In genomic region chr8:116482738-116483137, GRCm38 (mm10) we compare ENCODE assay signal across 26 mouse cellular contexts. TPM values are rescaled to one million over a fixed set of nuclear protein-coding genes. Genes with fewer than 3 reads are reported as not detected.
"Had no signal": no experiment of that assay in that cellular context is flagged by ENCODE, and none has a peak within 500 bp of the region (broad histone marks: within the 10 kb centered on the region; RNA-seq: fewer than 3 reads in every experiment).

No protein-coding gene starts in this region.

- H3K27me3 ChIP-seq: heart, embryonic 12.5 days; hindbrain, embryonic 13.5 days; hindbrain, embryonic 15.5 days; kidney, embryonic 15.5 days; limb, embryonic 15.5 days; liver, embryonic 12.5 days had no signal

- ATAC-seq: hindbrain, postnatal 0 days; intestine, embryonic 16.5 days; liver, embryonic 12.5 days had no signal

- H3K9ac ChIP-seq: heart, embryonic 12.5 days; hindbrain, embryonic 13.5 days; hindbrain, embryonic 15.5 days; kidney, embryonic 15.5 days; limb, embryonic 13.5 days; limb, embryonic 15.5 days; liver, embryonic 12.5 days; liver, embryonic 14.5 days had no signal

- H3K4me1 ChIP-seq: heart, embryonic 10.5 days; heart, embryonic 12.5 days; hindbrain, embryonic 13.5 days; hindbrain, embryonic 15.5 days; limb, embryonic 13.5 days; limb, embryonic 15.5 days; liver, embryonic 12.5 days had no signal

- H3K36me3 ChIP-seq: heart, embryonic 10.5 days; heart, embryonic 12.5 days; hindbrain, embryonic 13.5 days; hindbrain, embryonic 15.5 days; kidney, embryonic 15.5 days; limb, embryonic 13.5 days; limb, embryonic 15.5 days; liver, embryonic 12.5 days had no signal

- H3K9me3 ChIP-seq: heart, embryonic 10.5 days; heart, embryonic 12.5 days; hindbrain, embryonic 13.5 days; hindbrain, embryonic 15.5 days; kidney, embryonic 15.5 days; limb, embryonic 13.5 days; limb, embryonic 15.5 days; liver, embryonic 12.5 days had no signal

- DNase-seq: gastrocnemius, postnatal 14 days; gastrocnemius, postnatal 36 days; heart, adult 18-20 months; heart, postnatal 10 days; kidney, adult 18-20 months; kidney, adult 9 months; kidney, postnatal 14 days; kidney, postnatal 36 days; layer of hippocampus, adult 9-11 months; layer of hippocampus, postnatal 36 days; left cerebral cortex, postnatal 4 days had no signal

- H3K27ac ChIP-seq: heart, embryonic 10.5 days; hindbrain, embryonic 13.5 days; hindbrain, embryonic 15.5 days; hindbrain, postnatal 0 days; kidney, embryonic 15.5 days; limb, embryonic 13.5 days; limb, embryonic 15.5 days; liver, embryonic 12.5 days; liver, embryonic 14.5 days had no signal

- H3K4me3 ChIP-seq: heart, embryonic 10.5 days; heart, embryonic 12.5 days; hindbrain, embryonic 13.5 days; hindbrain, embryonic 15.5 days; kidney, embryonic 15.5 days; limb, embryonic 13.5 days; limb, embryonic 15.5 days; liver, embryonic 12.5 days had no signal

- H3K4me2 ChIP-seq: heart, embryonic 12.5 days; hindbrain, embryonic 13.5 days; hindbrain, embryonic 15.5 days; kidney, embryonic 15.5 days; limb, embryonic 13.5 days; limb, embryonic 15.5 days; liver, embryonic 12.5 days had no signal

RNA-seq across cellular contexts. Expression of gene Dynlrb2, which starts 22.0 kb away (rescaled TPM):
- polyA plus RNA-seq: heart, embryonic 10.5 days; heart, embryonic 12.5 days; heart, embryonic 14.5 days; intestine, embryonic 14.5 days; intestine, embryonic 16.5 days; limb, embryonic 11.5 days; limb, embryonic 13.5 days; limb, embryonic 15.5 days; liver, adult 2 months; liver, embryonic 12.5 days; liver, embryonic 14.5 days had no signal
